Mouse (Mus musculus): ENCODE results near the gene Stx17.

DNA sequence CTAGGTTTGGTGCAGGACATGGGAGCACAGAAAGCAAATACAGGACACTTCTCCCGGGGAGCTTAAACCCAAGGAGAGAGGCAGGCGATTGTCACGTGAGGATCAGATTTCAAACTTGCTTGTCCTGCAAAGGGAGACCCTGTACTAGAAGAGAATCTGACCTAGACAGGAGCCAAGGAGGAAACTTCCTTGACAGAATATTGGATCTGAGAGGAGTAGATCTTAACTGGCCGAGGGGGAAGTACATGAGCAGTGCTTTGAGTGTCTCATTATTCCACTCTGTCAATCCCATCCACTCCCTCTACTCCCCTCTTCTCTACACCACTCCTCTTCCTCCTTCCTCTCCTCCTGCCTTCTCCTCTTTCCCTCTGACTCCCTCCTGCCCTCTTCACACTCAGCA lies 46.5 kb upstream of the Stx17 start:
- TF ChIP-seq CHD2 (IDR thresholded peaks at IDR 0.05; ENCODE audit: low read depth, low read length), result no peak
- no peak for TF ChIP-seq ZNF384 (IDR thresholded peaks at IDR 0.05; ENCODE audit: low read depth, low read length)
